Mouse (Mus musculus) cerebellum, adult 2 months (tissue): ENCODE data around the gene Ttc30a1.

Experiments used
- CTCF ChIP-seq: fragments of 200-500 bp; IDR thresholded peaks from 2 replicates; pipeline ENCODE4 v1.5.1; 2011; ENCODE audit warnings: low read depth, mild to moderate bottlenecking, control low read depth, low read length, moderate library complexity, borderline replicate concordance; ENCODE audit not compliant: insufficient read depth
- POLR2A ChIP-seq: fragments of 200-500 bp; IDR thresholded peaks from 2 replicates; pipeline ENCODE4 v1.6.1; 2011; ENCODE audit warnings: low read length, control low read depth, borderline replicate concordance; ENCODE audit not compliant: insufficient read depth

DNA sequence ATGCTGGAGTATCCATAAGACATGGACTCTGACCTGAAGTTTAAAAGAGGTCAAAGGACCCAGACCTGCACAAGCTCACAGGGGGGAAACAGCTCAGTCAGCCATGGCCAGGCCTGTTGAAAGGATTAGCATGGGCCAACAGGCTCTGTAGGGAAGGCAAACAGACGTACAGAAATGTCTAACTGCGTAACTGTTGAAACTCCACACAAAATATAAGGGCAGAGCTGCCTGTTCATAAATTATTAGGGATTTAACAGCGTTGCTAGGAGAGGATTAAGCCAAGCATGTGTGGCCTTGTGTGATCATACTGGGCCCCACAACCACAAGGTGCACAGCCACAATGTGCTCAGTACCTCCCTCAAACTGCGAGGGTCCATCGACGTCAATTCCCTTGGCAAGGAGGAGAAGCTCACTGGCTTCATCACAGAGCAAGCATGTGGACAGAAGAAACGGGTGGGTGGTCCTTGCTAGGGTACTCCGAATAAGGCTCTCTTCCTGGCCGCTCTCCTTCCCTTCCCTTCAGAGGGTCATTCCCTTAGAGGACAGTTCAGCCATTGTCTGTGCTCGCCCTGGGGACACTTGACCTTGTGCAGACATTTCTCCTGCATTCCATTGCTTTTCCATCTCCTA, 18.4 kb downstream of the Ttc30a1 start:
- TF ChIP-seq CTCF, result no peak
- no peak for TF ChIP-seq POLR2A
